Mouse (Mus musculus) liver, postnatal 0 days (tissue): ENCODE measurements around the gene Ptpn13.

Experiments used
- CTCF ChIP-seq: sonication (generic); IDR thresholded peaks from 2 replicates; pipeline ENCODE4 v1.5.1; 2016; ENCODE audit warnings: antibody characterized with exemption, low read depth
- EP300 ChIP-seq: IDR thresholded peaks from 2 replicates; pipeline ENCODE4 v1.6.1; 2016; ENCODE audit warnings: antibody characterized with exemption, low read depth, mild to moderate bottlenecking

GRCm38 (mm10) chr5:103526668-103527436 lies 101.9 kb downstream of the Ptpn13 start:
- TF ChIP-seq CTCF (no peak), EP300 (no peak)
